Mouse (Mus musculus) MEL-GATA-1-ER (cell line): Measurements from ENCODE around the gene Olfr1358.
"Not testable (repeated sequence)": the region's sequence is repeated elsewhere in the genome, so short reads cannot be mapped to it uniquely, and the experiment has no call there.

Experiments used
- DNase-seq: peaks from one replicate; pipeline ENCODE4 v3.0.0-alpha.2; 2012; ENCODE audit warnings: low read depth; ENCODE audit errors: extremely low read depth

Olfr1358 gene

DNA sequence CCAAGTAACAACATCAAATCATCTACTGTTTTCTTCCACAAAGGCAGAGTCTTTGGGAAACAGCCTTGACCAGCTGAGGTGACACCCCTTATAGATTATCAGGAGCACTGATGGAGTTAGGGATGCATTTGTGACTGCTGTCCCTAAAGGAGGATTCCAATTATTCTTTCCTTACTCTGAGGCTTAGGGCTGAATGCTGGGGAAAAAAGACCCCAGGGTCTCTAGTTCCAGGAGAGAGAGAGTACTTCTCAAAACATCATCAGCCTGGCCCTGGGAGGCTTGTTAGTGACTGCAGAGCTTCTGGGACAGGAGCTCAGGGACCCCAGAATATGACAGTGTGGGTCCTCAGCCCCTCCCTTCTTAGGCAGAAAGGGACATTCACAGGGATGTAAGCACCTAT lies at the start of gene Olfr1358:
Olfr1358 (plus strand) TSS at position 301 of the 400 bp plus-strand sequence.
- no peak for DNase-seq

DNA sequence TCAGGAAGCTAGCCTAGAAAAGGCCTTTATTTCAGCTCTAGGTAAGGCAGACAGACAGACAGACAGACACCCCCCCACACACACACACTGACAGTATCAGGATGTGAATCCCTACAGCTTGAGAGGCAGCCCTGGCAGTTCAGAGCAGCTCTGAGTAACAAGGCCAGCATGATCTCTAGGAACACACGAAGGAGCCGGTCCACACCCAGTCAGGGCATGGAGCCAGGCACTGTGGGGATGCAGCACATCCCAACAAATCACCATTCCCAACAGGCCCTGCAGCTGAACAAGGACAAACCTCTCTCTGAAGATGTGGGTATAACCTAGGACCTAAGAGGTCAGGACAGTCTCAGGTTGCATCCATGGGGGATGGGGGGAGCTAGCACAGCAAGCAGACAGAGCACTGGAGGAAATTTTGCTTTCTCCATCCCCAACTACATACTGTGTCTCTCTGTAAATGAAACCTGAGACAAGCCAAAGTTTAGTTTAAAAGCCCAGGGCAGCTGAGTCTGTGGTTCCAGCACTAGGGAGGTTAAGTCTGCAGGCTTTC lies 49.4 kb upstream of the Olfr1358 start:
- no peak for DNase-seq

DNA sequence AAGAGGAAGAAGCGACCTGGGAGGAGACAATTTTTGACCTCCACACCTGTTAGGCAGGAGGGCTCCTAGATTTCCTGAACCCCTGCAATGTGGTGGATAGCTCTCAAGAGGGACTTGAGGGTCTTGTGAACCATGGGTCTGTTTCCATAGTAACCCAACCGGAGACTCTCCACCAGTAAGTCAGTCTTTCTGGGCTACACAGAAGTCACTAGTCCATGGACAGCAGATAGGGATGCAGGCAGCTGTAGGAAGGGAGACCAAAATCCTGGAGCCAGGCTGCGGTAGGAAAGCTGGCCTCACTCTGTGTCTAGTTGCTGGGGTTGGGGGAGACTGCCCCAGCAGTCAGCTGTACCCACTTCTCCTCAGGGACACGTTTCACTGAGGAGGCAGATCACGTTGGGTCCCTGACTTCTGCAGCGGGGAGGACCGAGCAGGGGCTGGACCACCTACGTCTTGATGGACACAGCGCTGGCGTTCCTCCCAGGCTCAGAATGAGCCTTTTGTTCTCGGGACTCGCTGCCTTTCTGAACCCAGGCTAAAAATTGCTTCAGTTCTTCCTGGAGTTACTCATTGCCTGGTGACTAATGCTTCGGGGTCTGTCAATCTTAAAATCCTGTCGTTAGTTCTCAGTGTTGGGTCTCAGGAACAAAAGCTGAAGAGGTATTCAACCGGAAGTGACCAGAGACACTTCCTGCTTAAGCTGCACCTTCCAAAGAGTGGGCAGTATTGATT lies 46.5 kb upstream of the Olfr1358 start:
- no peak for DNase-seq

DNA sequence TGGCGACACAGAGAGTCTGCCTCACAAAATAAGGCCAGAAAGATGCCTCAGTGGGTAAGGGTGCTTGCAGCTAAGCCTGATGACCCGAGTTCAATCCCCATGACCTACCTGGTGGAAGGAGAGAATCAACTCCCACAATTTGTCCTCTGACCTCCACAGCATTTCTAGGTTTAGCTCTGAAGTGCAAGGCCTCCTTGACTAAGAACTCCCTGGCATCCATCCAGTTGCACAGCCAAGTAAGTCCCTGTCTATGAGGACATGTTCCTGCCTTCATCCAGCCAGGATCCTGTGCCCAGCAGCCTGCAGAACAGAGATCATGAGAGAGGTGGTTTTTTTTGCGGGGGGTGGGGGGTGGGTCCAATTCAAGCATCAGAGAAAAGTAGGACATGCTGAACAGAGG lies 45.2 kb upstream of the Olfr1358 start:
- no peak for DNase-seq

- DNase-seq, result no peak
These were observed 43.8 kb upstream of the Olfr1358 start for GRCm38 (mm10) chr10:78473434-78473833.

- no peak for DNase-seq
These were observed 42.5 kb upstream of the Olfr1358 start for GRCm38 (mm10) chr10:78474759-78475158.

DNA sequence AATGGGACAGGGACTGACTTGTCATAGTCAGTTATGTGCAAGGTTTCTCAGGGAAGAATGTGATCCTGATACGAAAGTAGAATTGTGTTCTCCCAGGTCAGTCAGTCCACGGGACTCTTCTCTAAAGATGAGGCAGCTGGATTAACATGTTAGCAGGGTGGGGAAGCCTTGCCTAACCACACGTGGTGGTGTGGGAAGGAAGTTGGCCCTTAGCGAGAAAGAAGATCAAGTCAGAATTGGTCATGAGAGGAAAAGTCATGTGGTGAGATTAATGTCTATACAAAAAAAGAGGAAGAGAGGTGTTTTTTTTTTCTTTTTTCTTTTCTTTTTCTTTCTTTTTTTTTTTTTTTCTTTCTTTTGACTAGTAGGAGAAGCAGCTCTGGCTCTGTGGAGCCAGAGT lies 40.4 kb upstream of the Olfr1358 start:
- peak; percentile 75 for DNase-seq

DNA sequence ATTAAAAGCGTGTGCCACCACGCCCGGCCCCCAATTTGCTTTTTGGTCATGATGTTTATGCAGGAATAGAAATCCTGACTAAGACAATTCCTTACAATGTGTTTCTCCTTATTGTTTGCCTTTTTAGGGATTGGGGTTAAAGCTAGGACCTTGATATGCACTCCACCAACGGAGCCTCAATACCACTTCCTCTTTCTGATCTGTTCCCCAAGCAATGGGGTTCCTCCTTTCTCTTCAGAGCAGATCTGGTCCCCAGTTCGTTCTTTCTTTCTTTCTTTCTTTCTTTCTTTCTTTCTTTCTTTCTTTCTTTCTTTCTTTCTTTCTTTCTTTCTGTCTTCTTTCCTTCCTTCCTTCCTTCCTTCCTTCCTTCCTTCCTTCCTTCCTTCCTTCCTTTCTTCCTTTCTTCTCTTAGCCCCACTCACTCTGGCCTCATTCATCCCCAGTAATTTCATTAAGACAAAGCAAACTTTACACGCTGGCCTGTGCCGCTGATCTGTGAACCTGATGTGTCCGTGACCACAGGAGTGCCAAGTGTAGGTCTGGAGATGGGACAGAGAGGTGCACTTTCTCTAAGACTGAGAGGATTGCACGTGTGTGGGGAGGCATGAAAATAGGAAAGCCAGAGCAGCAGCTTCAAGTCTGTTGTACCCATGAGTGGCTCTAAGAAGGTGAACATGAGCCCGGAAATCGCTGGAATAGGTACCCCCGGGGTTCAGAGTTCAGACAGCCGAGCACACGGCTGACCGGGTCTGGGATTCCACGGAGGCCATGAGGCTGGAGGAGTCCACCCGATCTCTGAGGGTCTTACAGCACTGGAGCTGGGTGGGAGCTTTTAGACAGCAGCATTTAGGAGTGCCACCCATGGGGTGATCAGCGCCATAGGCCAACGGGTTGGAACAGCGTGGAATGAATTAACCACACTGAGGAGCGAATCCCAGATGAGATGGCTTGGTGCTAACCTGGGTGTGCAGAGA lies 36.0 kb upstream of the Olfr1358 start:
- peak; percentile 88 for DNase-seq

GRCm38 (mm10) chr10:78481928-78482499 lies 35.2 kb upstream of the Olfr1358 start:
- DNase-seq, result peak; percentile 84

GRCm38 (mm10) chr10:78485369-78485768 lies 31.9 kb upstream of the Olfr1358 start:
- DNase-seq, result not testable (repeated sequence)

DNA sequence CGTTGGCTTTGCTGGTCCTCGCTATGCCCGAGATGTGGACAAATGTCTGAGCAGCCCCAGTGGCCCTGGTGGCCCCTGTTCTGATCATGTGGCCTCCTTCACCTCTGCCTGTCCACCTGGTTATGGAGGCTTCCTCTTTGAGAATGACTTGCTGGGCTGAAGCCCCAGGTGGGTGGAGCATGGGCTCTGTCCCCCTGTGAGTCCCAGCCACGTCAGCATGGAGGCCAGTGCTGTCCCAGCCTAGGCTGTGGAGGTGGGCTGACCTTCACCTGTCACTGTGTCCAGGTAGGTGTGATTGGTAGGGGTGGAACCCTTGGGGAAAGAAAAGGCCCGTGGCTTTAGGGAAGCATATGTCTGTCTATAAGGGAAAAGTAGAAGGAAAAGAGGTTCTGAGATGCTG lies 30.4 kb upstream of the Olfr1358 start:
- no peak for DNase-seq

- peak; percentile 51 for DNase-seq
These were observed 29.7 kb upstream of the Olfr1358 start for GRCm38 (mm10) chr10:78487431-78488086.

- DNase-seq, result no peak
These were observed 14.1 kb upstream of the Olfr1358 start for GRCm38 (mm10) chr10:78502986-78503733.

GRCm38 (mm10) chr10:78519792-78520191 lies 2.6 kb downstream of the Olfr1358 start:
- no peak for DNase-seq

GRCm38 (mm10) chr10:78520260-78521005 lies 3.2 kb downstream of the Olfr1358 start:
- peak; percentile 29 for DNase-seq

GRCm38 (mm10) chr10:78525071-78525470 lies 7.8 kb downstream of the Olfr1358 start:
- not testable (repeated sequence) for DNase-seq

DNA sequence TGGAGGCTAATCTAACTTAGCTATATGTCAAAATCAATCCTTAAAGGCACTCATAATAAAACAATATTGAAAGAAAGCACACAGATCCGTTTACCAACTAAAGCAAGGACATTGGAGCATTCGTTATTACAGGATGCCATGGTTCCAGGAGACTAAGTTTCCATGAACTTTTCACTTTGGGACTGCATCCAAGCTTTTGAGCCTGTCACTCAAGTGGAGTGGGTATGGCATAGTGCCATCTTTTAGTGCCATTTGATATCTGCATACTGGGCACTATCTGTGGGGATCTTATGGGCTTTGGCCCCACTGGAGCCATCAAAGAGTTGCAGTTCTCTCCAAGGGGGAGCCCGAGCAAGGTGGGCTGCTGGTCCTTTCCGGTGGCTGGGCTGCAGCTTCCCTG lies 8.3 kb downstream of the Olfr1358 start:
- no peak for DNase-seq

DNA sequence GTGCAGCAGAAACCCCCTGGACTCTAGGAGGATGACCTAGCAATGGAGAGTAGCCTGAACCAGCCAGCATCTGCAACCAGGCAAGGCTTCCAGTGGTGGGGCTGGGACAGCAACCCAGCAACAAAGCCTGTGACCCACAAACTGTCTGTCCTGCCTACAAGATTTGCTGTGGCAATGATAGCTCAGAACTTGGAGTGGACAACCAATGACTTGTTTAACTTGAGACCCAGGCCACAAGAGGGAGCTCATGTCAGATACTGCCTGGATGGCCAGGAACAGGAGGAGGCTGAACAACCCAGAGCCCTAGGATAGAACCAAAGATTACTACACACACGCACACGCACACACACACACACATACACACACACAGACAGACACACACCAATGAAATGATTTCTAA lies 23.7 kb downstream of the Olfr1358 start:
- no peak for DNase-seq

- no peak for DNase-seq
These were observed 47.8 kb downstream of the Olfr1358 start for GRCm38 (mm10) chr10:78565070-78565469.

GRCm38 (mm10) chr10:78569191-78569590 lies 52.0 kb downstream of the Olfr1358 start:
- DNase-seq, result no peak
